Mouse (Mus musculus) hematopoietic stem cell, adult 5-6 weeks (primary cell): ENCODE data around the gene Ythdf1. TPM values are rescaled to one million over a fixed set of nuclear protein-coding genes. Genes with fewer than 3 reads are reported as not detected.

Experiments
- ATAC-seq, 2 experiments: fragments of 125-278 bp in 1 of 2; replicated peaks in 1 of 2; 2 replicates each; pipeline ENCODE4 v1.8.0; 2016 to 2017; ENCODE audit warnings: inconsistent platforms in 2 of 2, mild to moderate bottlenecking in 2 of 2, moderate number of reproducible peaks in 2 of 2, low read depth in 1 of 2, moderate TSS enrichment in 1 of 2; ENCODE audit not compliant: low FRiP score in 2 of 2, poor library complexity in 2 of 2, severe bottlenecking in 2 of 2, insufficient read depth in 1 of 2, low TSS enrichment in 1 of 2
- total RNA-seq: library from RNA; stranded (forward); fragments of 172-1452, 232-1000 nt; gene quantifications from 2 replicates; pipeline ENCODE4 v1.2.3, GENCODE M21; 2017

Gene Ythdf1
- total RNA-seq, 1 experiment from 2014 or later, result 33.7 TPM

DNA sequence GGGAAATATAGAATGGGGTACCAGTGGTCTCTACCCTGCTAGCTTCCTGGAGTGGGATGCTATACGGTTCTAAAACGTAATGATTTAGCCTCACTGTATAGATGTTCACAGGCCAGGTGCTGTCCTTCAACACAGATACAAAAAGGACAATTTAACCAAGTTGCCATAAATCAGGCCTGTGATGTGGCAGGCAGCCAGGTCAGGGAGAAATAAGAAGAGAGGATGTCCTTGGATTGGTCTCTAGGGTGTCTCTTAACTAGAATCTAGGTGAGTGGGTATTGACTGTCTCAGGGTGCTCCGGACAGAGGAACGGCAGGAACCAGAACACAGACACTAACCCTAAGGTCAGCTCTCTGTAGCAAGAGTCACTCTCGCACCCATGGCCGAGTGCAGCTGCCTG, 2.0 kb upstream of the Ythdf1 start:
- ATAC-seq, result no peak

DNA sequence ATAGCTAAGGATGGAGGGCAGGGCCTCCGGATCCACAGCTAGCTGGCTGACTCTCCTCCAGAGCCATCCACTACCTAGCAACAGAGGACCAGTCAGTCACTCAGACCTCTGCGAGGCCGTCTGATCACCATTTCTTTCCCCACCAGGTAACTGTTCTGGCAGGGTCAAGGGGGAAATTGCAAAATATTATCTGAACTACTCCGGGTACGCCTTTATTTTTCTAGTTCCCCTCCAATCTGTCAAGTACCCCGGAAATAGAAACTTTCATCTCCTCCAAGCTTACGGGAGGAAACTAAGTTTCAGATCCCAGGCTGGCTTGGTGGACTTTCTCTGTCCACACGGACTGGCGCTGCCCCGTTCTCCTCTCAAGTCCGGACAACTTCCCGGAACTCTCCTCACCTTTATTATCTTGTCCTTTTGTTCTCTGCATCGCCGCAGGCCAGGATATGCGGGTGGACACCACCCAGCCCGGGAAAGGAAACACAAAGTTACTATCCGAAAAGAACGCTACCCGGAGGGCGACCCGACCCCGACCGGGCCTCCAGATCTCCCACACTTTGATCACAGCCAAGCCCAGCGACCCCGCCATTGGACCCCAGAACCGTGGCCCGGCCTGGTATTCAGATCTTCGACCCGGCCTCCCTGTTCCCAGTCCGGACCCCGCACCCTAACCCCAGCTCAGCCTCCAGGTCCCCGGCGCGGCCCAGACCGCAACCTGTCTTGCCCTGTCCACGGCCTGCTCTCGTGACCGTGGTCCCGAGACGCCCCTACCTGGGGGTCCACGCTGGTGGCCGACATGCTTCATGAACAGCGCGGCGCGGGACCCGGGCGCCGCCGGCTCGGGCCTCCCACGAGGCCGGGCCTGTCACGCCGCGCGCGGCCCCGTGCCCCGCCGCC, 588 bp downstream of the Ythdf1 start:
- peak in 1 of 2 experiments; percentile 11; a peak in 2 of 4 replicates for ATAC-seq

GRCm38 (mm10) chr2:180915886-180916433, 4.8 kb downstream of the Ythdf1 start:
- ATAC-seq, result no peak

- no peak for ATAC-seq
Measured at GRCm38 (mm10) chr2:180910928-180911327, 9.8 kb downstream of the Ythdf1 start.

- no peak for ATAC-seq
Measured at GRCm38 (mm10) chr2:180905556-180906221, 15.1 kb downstream of the Ythdf1 start.

DNA sequence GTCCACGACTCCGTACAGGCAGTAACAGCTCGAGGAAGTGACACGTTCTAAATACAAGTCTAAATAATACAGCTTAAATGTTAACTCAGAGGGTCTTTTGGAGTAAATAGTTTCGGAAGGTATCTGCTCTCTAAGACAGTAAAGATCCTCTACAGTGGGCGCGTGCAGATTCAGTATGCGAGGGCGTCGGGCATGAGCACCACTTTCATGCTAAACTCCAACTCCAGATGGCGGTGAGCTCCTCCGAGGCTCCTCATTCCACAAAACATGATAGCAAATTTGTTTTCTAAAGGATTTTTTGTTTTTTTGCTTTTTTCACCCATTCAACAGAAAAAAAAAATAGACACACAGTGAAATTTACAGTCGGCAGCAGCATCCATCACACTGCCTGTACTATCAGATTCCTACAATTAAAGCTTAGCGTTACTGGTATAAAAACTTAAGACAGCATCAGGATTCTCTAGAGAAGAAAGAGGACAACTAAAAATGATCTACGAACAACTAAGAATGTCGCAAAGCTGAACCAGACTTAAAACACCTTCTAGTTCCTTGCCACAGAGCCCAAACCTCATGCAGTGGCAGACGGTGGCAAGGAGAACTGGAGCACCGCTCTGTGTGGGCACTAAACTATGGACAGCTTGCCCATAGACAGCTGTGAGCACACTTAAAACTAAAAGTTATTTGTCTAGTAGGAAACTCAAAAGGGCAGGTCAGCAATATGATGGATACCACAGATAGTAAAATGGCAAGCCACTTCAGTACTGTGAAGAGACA, 16.1 kb downstream of the Ythdf1 start:
- no peak for ATAC-seq

DNA sequence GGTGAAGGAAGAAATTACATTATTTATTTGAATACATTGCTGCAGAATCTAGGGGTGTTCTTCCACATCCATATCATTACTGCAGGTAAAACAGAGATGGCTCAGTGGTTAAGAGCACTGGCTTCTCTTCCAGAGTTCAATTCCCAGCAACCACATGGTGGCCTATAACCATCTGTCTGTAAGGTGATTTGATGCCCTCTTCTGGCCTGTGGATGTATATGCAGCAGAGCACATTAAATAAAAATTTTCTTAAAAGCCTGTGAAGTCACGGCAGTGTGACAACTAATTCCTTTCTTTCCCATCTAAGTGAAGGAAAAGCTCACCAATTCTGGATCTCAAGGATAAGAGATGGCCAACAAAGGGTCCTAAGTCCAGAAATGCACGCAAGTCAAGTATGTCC, 18.7 kb downstream of the Ythdf1 start:
- ATAC-seq, result no peak

DNA sequence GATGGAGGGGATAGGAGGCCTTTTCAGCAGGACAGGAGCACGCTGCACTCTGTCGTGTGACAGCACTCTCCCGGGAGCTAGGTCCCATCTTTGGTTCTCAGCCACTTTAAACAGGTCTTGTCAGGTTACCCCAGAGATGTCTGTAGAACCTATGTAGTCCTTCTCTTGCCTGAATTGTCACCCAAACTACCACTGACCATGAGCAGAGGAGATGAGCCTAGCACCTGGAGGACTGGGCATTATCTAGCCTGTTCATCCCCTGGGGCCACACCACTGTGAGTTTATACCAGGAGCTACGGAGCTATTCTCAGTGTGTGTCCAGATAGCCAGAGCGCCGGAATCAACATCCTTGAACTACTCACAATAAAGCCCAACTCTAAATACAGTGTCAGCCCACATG, 22.9 kb downstream of the Ythdf1 start:
- no peak for ATAC-seq

- no peak for ATAC-seq
Measured at GRCm38 (mm10) chr2:180896819-180897625, 23.7 kb downstream of the Ythdf1 start.

DNA sequence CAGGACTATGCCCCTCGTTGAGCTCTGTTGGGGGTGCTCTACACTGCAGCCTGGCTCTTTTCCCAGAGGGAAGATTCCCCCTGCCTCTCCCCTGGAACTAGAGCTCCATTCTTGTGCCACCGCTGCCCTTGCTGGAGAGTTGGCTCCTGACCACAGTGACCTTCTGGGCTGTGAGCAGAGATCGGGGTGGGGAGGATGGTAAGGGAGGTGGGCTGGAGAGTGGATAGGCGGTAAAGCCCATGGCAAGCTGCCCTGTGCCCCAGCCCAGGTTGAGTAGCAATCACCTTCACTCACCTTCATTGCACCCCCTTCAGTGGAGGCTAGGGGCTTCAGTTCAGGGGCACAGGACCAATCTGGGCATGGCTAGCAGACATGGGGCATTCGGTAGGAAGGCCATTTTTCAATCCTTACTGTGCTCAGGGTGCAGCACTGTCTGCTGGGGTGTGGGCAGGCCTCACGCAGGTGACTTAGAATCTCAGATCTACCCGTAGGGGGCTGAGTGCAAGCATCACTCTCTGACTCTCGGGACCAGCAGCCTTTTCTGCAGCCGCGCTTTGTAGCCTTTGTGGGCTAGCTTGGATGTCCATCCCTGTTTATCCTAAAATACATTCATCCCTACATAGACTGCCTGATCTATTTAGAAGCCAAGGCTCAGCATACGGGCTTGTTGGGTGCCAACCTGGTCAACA, 24.8 kb downstream of the Ythdf1 start:
- ATAC-seq, result no peak

DNA sequence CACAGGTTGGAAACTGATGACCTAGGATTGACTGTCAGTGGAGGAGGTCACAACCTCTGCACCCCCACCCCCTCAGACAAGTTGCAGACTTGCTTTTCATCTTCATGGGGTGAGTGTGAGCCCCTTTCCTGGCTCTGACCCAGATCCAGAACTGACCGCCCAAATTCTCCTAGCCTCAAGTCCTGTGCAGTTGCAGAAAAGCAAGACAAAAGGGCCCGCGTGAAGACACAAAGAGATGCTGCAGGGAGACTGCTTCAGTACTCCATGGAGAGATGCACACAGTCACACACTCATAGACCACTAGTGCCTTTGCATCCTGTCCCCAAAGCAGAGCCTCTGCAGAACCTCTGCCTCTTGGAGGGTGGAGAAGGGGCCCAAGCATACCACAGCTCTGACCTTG, 25.4 kb downstream of the Ythdf1 start:
- no peak for ATAC-seq

DNA sequence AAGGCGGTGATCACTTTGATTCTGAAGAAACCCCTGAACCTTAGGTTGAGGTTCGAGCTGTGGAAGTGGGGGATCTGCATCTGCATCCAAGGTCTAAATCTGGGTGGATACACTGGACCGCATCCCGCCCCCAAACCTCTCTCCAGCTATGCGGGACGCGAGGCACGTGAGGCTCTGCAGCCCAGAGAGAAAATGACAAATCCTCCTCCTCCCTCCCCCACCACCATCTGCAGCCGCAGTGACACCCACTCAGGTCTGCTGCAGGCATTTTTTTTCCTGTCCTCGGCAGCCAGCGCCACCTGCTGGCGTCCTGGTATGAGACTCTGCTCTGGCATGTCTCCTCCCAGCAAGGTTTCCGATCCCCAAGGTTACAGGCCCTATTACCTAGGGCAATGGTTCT, 26.0 kb downstream of the Ythdf1 start:
- peak; percentile 51 to 64 for ATAC-seq

DNA sequence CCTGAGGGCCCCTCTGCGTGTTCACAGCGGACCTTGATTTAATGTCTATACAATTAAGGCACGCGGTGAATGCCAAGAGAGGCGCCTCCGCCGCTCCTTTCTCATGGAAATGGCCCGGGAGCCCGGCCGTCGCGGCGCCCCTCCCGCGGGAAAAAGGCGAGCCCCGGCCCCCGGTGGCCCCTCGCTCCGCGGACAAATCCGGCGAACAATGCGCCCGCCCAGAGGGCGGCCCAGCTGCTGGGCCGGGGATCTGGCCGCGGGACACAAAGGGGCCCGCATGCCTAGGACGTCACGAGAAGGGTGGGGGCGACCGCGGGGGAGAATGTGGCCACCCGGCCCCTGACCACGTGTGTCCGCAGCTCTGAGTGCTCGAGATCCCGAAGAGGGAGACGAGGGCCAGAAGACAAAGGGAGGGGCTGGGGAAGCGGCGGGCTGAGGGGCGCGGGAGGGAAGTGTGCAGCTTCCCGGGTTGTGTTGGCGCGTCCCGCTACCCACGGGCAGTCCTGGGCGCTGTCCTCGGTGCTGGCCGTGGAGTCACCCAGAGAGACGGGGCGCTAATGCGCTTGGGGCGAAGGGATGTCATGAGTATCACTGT, 26.6 kb downstream of the Ythdf1 start:
- peak in 1 of 2 experiments; percentile 55; a peak in 2 of 4 replicates for ATAC-seq

DNA sequence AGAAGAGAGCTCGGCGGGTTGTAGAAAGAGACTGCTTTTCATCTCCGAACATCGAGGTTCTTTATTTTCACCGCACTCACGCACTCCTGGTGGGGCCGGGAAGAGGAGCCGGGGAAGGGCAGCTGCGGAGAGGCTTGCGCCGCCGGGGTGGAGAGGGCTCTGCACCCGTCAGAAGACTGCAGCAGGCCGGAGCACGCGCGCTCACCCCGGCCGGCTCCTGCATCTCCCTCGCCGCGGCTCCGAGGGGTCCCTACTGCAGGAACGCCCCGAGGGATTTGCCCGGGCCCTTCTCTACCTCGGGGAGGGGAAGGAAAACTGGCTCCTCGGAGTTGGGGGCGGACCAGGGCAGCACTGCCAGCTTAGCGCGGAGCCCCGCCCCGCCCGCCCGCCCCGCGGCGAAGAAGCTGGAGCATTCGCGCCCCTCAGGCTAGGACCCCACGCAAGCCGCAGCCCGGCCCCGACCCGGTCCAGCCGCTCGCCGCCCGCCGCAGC, 27.2 kb downstream of the Ythdf1 start:
- no peak for ATAC-seq

DNA sequence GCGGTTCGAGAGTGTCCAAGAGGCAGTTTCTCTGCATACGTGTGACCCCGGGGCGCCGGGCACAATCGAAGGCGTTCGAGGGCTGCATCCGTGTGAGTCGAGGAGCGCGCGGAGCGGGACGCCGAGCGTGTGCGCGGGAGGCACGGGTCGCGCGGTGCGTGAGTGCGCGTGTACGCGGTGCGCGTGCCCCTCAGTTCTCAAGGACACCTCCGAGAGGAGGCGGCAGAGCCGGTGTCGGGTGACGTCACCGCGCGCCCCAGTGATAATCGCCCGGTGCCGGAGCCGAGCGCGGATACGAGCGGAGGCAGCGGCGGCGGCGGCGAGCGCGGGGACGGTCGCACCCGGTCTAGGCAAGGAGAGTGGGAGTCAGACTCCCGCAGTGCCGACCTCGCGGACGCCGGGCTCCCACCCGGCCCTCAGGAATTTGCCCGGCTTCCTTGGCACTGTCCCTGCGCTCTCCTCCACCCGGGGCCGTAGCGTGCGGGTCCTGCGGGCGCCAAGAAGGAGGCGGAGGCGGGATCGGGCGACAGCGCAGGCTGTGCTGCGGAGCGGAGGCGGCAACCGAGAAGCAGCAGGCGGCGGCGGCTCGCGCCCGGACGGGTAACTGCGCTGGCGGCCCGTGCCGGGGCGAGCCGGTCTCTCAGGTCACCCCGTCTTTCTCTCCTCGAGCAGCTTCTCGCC, 27.8 kb downstream of the Ythdf1 start:
- no peak for ATAC-seq
